12 mouse cellular contexts compared by ENCODE assay signal in genomic region chr10:21545446-21545845, GRCm38 (mm10). TPM values are rescaled to one million over a fixed set of nuclear protein-coding genes. Genes with fewer than 3 reads are reported as not detected.
DNase-seq lines count a peak whose midpoint lies in the region; ATAC-seq and TF ChIP-seq lines count a peak whose summit lies in the region.
"Had no signal": no experiment of that assay in that cellular context is flagged by ENCODE, and none has a peak within 500 bp of the region (broad histone marks: within the 10 kb centered on the region; RNA-seq: fewer than 3 reads in every experiment).

No protein-coding gene starts in this region.

- no peak for TF ChIP-seq CTCF in brain, embryonic 14.5 days (IDR thresholded peaks at IDR 0.05; ENCODE audit: borderline replicate concordance, extremely low read depth, insufficient read depth, insufficient read length)
- no peak for TF ChIP-seq CTCF in lung, embryonic 14.5 days (IDR thresholded peaks at IDR 0.05; ENCODE audit: low read depth)

- H3K4me1 ChIP-seq in forebrain, embryonic 14.5 days (ENCODE audit: control insufficient read depth, insufficient read depth, low read length), result peaks cover 4% of the 10 kb centered on the region; the same call in 1 of the 2 replicates
- 0 out of 2 replicates have a peak, but pooled peaks cover 6% of the 10 kb centered on the region for H3K4me1 ChIP-seq in forebrain, embryonic 15.5 days
- no peaks in the 10 kb centered on the region for H3K4me1 ChIP-seq in lung, embryonic 14.5 days (ENCODE audit: insufficient read depth)
- peaks cover 4% of the 10 kb centered on the region for H3K4me1 ChIP-seq in hindbrain, embryonic 10.5 days (replicated peaks)

- no peak for ATAC-seq in forebrain, embryonic 14.5 days
- no peak for ATAC-seq in forebrain, embryonic 15.5 days (replicated peaks)
- ATAC-seq in lung, embryonic 14.5 days (ENCODE audit: insufficient read depth), result no peak

- H3K27ac ChIP-seq in forebrain, embryonic 14.5 days (ENCODE audit: low read depth, low read length), result no peak overlapping the region; the same call in 1 of the 2 replicates
- H3K27ac ChIP-seq in forebrain, embryonic 15.5 days (replicated peaks), result no peak overlapping the region
- no peak overlapping the region for H3K27ac ChIP-seq in lung, embryonic 14.5 days (ENCODE audit: low read depth)
- no peak overlapping the region for H3K27ac ChIP-seq in hindbrain, embryonic 10.5 days

- intact Hi-C loops in heart, postnatal 10 days (cut with DNase I), result loop anchor here (5.0 kb wide), 3 partner anchors 78 to 447 kb away; no protein-coding TSS in a partner anchor

- H3K9me3 ChIP-seq in forebrain, embryonic 14.5 days (replicated peaks; ENCODE audit: control insufficient read depth, low read length), result no peaks in the 10 kb centered on the region
- no peaks in the 10 kb centered on the region for H3K9me3 ChIP-seq in forebrain, embryonic 15.5 days
- no peaks in the 10 kb centered on the region for H3K9me3 ChIP-seq in lung, embryonic 14.5 days (ENCODE audit: low read depth, low read length)
- no peaks in the 10 kb centered on the region for H3K9me3 ChIP-seq in hindbrain, embryonic 10.5 days

- H3K27me3 ChIP-seq in forebrain, embryonic 14.5 days (replicated peaks; ENCODE audit: control insufficient read depth, insufficient read depth, low read length), result no peaks in the 10 kb centered on the region
- H3K27me3 ChIP-seq in forebrain, embryonic 15.5 days, result no peaks in the 10 kb centered on the region
- no peaks in the 10 kb centered on the region for H3K27me3 ChIP-seq in lung, embryonic 14.5 days (ENCODE audit: insufficient read depth, low read length)
- H3K27me3 ChIP-seq in hindbrain, embryonic 10.5 days (ENCODE audit: insufficient read depth, poor library complexity, severe bottlenecking), result no peaks in the 10 kb centered on the region

- no peak for TF ChIP-seq POLR2A in brain, embryonic 14.5 days (IDR thresholded peaks at IDR 0.05; ENCODE audit: borderline replicate concordance, extremely low read depth, insufficient read depth, insufficient read length, poor library complexity, severe bottlenecking)

- H3K4me2 ChIP-seq in forebrain, embryonic 14.5 days (ENCODE audit: low read length), result no peak overlapping the region
- H3K4me2 ChIP-seq in forebrain, embryonic 15.5 days (replicated peaks), result no peak overlapping the region
- no peak overlapping the region for H3K4me2 ChIP-seq in lung, embryonic 14.5 days

- H3K9ac ChIP-seq in forebrain, embryonic 14.5 days (ENCODE audit: low read length), result no peak overlapping the region
- no peak overlapping the region for H3K9ac ChIP-seq in forebrain, embryonic 15.5 days (replicated peaks)
- no peak overlapping the region for H3K9ac ChIP-seq in lung, embryonic 14.5 days

- H3K36me3 ChIP-seq in forebrain, embryonic 14.5 days (ENCODE audit: control insufficient read depth, insufficient read depth, low read length), result no peaks in the 10 kb centered on the region
- H3K36me3 ChIP-seq in forebrain, embryonic 15.5 days, result no peaks in the 10 kb centered on the region
- no peaks in the 10 kb centered on the region for H3K36me3 ChIP-seq in lung, embryonic 14.5 days (ENCODE audit: insufficient read depth)
- no peaks in the 10 kb centered on the region for H3K36me3 ChIP-seq in hindbrain, embryonic 10.5 days

- no peak overlapping the region for H3K4me3 ChIP-seq in forebrain, embryonic 14.5 days (ENCODE audit: low read depth, low read length)
- H3K4me3 ChIP-seq in forebrain, embryonic 15.5 days, result no peak overlapping the region
- H3K4me3 ChIP-seq in lung, embryonic 14.5 days (ENCODE audit: low read depth, low read length), result no peak overlapping the region
- no peak overlapping the region for H3K4me3 ChIP-seq in hindbrain, embryonic 10.5 days

- 60% methylated on average over 6 of the region's 6 CpGs for WGBS in forebrain, embryonic 14.5 days
- WGBS in forebrain, embryonic 15.5 days, result 56% methylated on average over 6 of the region's 6 CpGs
- WGBS in lung, embryonic 14.5 days, result 28% methylated on average over 6 of the region's 6 CpGs
- 46% methylated on average over 6 of the region's 6 CpGs for WGBS in hindbrain, embryonic 10.5 days

- peak; percentile 19 for DNase-seq in forebrain, embryonic 14.5 days (ENCODE audit: low spot score)
- DNase-seq in brain, embryonic 14.5 days (ENCODE audit: low read depth), result peak; percentile 39
- DNase-seq in heart, postnatal 10 days, result peak; percentile 51 to 60
- peak; percentile 63 for DNase-seq in lung, embryonic 14.5 days
- no peak for DNase-seq in hindbrain, embryonic 10.5 days (ENCODE audit: low spot score)
- no peak for DNase-seq in urinary bladder, postnatal 14 days (ENCODE audit: low spot score)
- no peak for DNase-seq in gastrocnemius, adult 8-10 months (ENCODE audit: low spot score in 2 of 2)
- DNase-seq: cerebellum, postnatal 25 days; gastrocnemius, postnatal 36 days had no signal

RNA-seq across cellular contexts. Expression of gene 1700020N01Rik, which starts 47.5 kb away (rescaled TPM):
- polyA plus RNA-seq in forebrain, embryonic 14.5 days (2014; fragmentation: Nextera tagmentation; extraction: Ambion mirVana), result not detected in 2 replicates
- polyA plus RNA-seq in forebrain, embryonic 15.5 days (2015; fragmentation: Nextera tagmentation; extraction: Ambion mirVana), result not detected in 2 replicates
- polyA plus RNA-seq in brain, embryonic 14.5 days (2012; rRNA removed), result not detected in 2 replicates
- not detected for total RNA-seq in heart, postnatal 10 days (2021)
- not detected in 2 replicates for polyA plus RNA-seq in lung, embryonic 14.5 days (2014; fragmentation: Nextera tagmentation; extraction: Ambion mirVana)
- polyA plus RNA-seq in hindbrain, embryonic 10.5 days (2016; fragmentation: Nextera tagmentation; extraction: Ambion mirVana), result not detected in 2 replicates
- total RNA-seq in gastrocnemius, adult 8-10 months (2022), result not detected
- total RNA-seq: gastrocnemius, postnatal 36 days; left cerebral cortex, adult 18-20 months; megakaryocyte-erythroid progenitor cell, adult 5-6 weeks had no signal

Comparison
In these comparisons a context has a peak if more than half of its experiments do, and no peak if none do; other contexts are left out.
1. DNase-seq: peak in forebrain, embryonic 14.5 days (single experiment), brain, embryonic 14.5 days (single experiment), heart, postnatal 10 days (2 of 2) and lung, embryonic 14.5 days (single experiment); none in hindbrain, embryonic 10.5 days (single experiment), urinary bladder, postnatal 14 days (single experiment) and gastrocnemius, adult 8-10 months (0 of 2).